Mouse (Mus musculus): ENCODE data around the gene Olfr267. TPM values are rescaled to one million over a fixed set of nuclear protein-coding genes. Genes with fewer than 3 reads are reported as not detected.

Gene Olfr267
- polyA plus RNA-seq (2015; fragmentation: Nextera tagmentation; extraction: Ambion mirVana): not detected in 2 replicates

DNA sequence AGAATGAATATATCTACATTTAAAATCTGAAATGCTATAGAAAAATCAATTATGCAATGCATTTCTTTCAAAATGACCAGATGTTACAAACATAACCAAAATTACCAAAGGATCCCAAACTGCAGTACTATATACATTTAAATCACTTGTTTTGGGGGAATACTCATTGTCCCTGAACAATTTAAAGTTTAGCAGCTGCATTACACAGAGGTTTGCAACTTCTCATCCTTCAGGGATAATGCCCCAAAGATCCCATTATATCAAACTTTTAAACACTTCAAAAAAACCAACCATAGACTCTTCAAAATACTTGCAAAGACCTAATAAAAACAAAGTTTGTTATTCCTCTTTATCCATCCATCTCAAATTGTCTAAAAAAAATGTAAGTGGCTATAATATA is at the start of gene Olfr267:
TSS of gene Olfr267 (minus strand) at position 101 of the 400 bp plus-strand sequence.

Other genes starting within 250 kb of the Olfr267 start
- gene Lpar1, start 233.8 kb downstream of the Olfr267 start, polyA plus RNA-seq (2015; fragmentation: Nextera tagmentation; extraction: Ambion mirVana): 24.4 and 28.6 TPM in 2 replicates
- 31.9 and 38.3 TPM in 2 replicates for gene Ecpas, start 125.0 kb upstream of the Olfr267 start, polyA plus RNA-seq (2015; fragmentation: Nextera tagmentation; extraction: Ambion mirVana)
- gene Zkscan16, start 155.9 kb upstream of the Olfr267 start, polyA plus RNA-seq (2015; fragmentation: Nextera tagmentation; extraction: Ambion mirVana): 2.3 and 2.5 TPM in 2 replicates
- gene Ptgr1, start 199.4 kb upstream of the Olfr267 start, polyA plus RNA-seq (2015; fragmentation: Nextera tagmentation; extraction: Ambion mirVana): 5.1 and 5.5 TPM in 2 replicates
- gene Dnajc25, start 207.3 kb upstream of the Olfr267 start, polyA plus RNA-seq (2015; fragmentation: Nextera tagmentation; extraction: Ambion mirVana): 8.5 and 13.0 TPM in 2 replicates
- 13.9 and 15.5 TPM in 2 replicates for gene Gm20503, start 215.5 kb upstream of the Olfr267 start, polyA plus RNA-seq (2015; fragmentation: Nextera tagmentation; extraction: Ambion mirVana)
- gene Gng10, start 247.4 kb upstream of the Olfr267 start, polyA plus RNA-seq (2015; fragmentation: Nextera tagmentation; extraction: Ambion mirVana): 192 and 204 TPM in 2 replicates